Mouse (Mus musculus) CH12.LX (cell line): ENCODE measurements around the gene Capns1.

Experiments
- CTCF ChIP-seq, 2 experiments: IDR thresholded peaks in 1 of 2; conservative IDR thresholded peaks in 1 of 2; 2 replicates each; pipeline ENCODE4 v1.5.1; 2011 to 2012; ENCODE audit warnings: low read depth in 2 of 2, low read length in 2 of 2, improper control_type of control experiment in 1 of 2, inconsistent platforms in 1 of 2, mild to moderate bottlenecking in 1 of 2, moderate library complexity in 1 of 2
- E2F4 ChIP-seq: IDR thresholded peaks from 2 replicates; pipeline ENCODE4 v1.6.1; 2011; ENCODE audit warnings: low read depth, low read length, improper control_type of control experiment; ENCODE audit not compliant: insufficient replicate concordance
- EP300 ChIP-seq: IDR thresholded peaks from 2 replicates; pipeline ENCODE4 v1.6.1; 2011; ENCODE audit warnings: low read length, improper control_type of control experiment
- MAFK ChIP-seq: IDR thresholded peaks from 2 replicates; pipeline ENCODE4 v1.6.1; 2011; ENCODE audit warnings: low read length, improper control_type of control experiment; ENCODE audit not compliant: insufficient replicate concordance
- POLR2A ChIP-seq: IDR thresholded peaks from 2 replicates; pipeline ENCODE4 v1.6.1; 2011; ENCODE audit warnings: low read depth, mild to moderate bottlenecking, improper control_type of control experiment, low read length
- POLR2AphosphoS2 ChIP-seq: IDR thresholded peaks from 2 replicates; pipeline ENCODE4 v1.6.1; 2011; ENCODE audit warnings: low read depth, low read length, improper control_type of control experiment
- SIN3A ChIP-seq: IDR thresholded peaks from 2 replicates; pipeline ENCODE4 v1.6.1; 2012; ENCODE audit warnings: low read length, improper control_type of control experiment, inconsistent platforms
- ZC3H11A ChIP-seq: IDR thresholded peaks from 2 replicates; pipeline ENCODE4 v1.6.1; 2012; ENCODE audit warnings: low read depth, mild to moderate bottlenecking, inconsistent platforms, low read length, improper control_type of control experiment

DNA sequence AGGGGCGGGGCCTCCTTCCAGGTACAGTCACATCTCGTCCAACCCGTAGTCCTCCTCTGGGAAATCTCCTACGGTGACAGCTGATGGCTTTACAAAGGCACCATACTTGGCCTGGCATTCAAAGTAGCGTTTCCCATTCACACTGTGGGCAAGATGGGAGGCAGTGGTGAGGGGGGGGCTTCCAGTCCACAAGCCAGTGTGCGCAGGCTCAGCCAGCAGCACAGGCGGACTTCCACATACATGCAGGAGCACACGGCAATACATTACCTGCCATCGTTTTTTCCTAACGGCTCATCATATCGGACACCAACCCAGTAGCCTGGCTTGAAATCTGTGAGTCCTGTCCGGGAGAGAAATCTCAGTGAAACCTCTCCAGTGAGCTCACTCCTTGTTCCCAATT is 25.6 kb upstream of the Capns1 start:
- no peak for TF ChIP-seq SIN3A
- no peak for TF ChIP-seq EP300
- TF ChIP-seq CTCF (conservative IDR thresholded peaks at IDR 0.05 in 1 of 2, IDR thresholded peaks at IDR 0.05 in 1 of 2; ENCODE audit: low read depth in 2 of 2, low read length in 2 of 2): no peak
- TF ChIP-seq ZC3H11A: no peak
- TF ChIP-seq E2F4: no peak
- no peak for TF ChIP-seq MAFK
- no peak for TF ChIP-seq POLR2A
- TF ChIP-seq POLR2AphosphoS2: no peak
